ENCODE assay signal across 8 mouse cellular contexts in the genomic region with DNA sequence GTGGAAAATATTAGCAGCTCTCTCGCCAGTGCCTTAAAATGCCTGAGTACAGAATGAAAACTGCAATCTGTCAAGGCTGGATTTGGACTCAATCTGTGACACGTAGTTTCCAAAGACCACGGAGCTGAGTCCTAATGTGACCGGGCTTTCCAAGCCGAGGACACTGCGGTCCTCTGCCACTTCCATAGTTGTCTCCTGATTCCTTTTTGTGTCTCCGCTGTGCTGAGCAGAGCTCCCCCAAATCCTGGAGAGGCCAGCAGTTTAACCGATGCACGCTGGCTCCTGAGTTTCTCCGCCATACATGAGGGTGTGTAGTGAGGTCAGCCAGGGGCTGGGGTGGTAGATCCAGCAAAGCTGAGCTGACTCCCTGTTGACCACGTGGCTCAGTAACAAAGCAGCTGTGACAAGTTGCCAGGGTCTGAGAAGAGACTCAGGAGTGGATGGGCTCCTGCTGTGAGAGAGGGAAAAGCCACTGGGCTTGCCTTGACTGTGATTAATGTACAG. TPM values are rescaled to one million over a fixed set of nuclear protein-coding genes. Genes with fewer than 3 reads are reported as not detected.
DNase-seq lines count a peak whose midpoint lies in the region; ATAC-seq and TF ChIP-seq lines count a peak whose summit lies in the region.
"Had no signal": no experiment of that assay in that cellular context is flagged by ENCODE, and none has a peak within 500 bp of the region (broad histone marks: within the 10 kb centered on the region; RNA-seq: fewer than 3 reads in every experiment).

No protein-coding gene starts in this region.

- peak overlapping the region; percentile 26; the same call in 1 of the 2 replicates for H3K9ac ChIP-seq in lung, embryonic 16.5 days (ENCODE audit: low read length)
- H3K9ac ChIP-seq in hindbrain, postnatal 0 days (replicated peaks; ENCODE audit: low read length): no peak overlapping the region
- no peak overlapping the region for H3K9ac ChIP-seq in neural tube, embryonic 15.5 days (replicated peaks)
- H3K9ac ChIP-seq: liver, embryonic 15.5 days had no signal

- peaks cover 27% of the 10 kb centered on the region for H3K4me1 ChIP-seq in lung, embryonic 16.5 days (replicated peaks; ENCODE audit: control insufficient read depth, insufficient read depth, low read length)
- H3K4me1 ChIP-seq in hindbrain, postnatal 0 days (ENCODE audit: insufficient read depth, low read length): no peaks in the 10 kb centered on the region
- peaks cover 13% of the 10 kb centered on the region for H3K4me1 ChIP-seq in neural tube, embryonic 15.5 days

- DNase-seq in lung, adult 18-20 months: no peak
- peak; percentile 29 for DNase-seq in gastrocnemius, postnatal 10 days
- DNase-seq in hindbrain, postnatal 0 days (ENCODE audit: low spot score): peak; percentile 58
- DNase-seq in ovary, adult 18-20 months (ENCODE audit: low spot score): no peak
- no peak for DNase-seq in frontal cortex, postnatal 10 days (ENCODE audit: low spot score in 2 of 2)

- no peak for TF ChIP-seq CTCF in hindbrain, postnatal 0 days (IDR thresholded peaks at IDR 0.05; ENCODE audit: low read depth)

- WGBS in lung, embryonic 16.5 days: 33% methylated on average over 11 of the region's 11 CpGs
- WGBS in hindbrain, postnatal 0 days: 33% methylated on average over 11 of the region's 11 CpGs
- WGBS in neural tube, embryonic 15.5 days: 58% methylated on average over 11 of the region's 11 CpGs

- no peaks in the 10 kb centered on the region for H3K27me3 ChIP-seq in lung, embryonic 16.5 days (ENCODE audit: control insufficient read depth, insufficient read depth, low read depth, low read length)
- H3K27me3 ChIP-seq in hindbrain, postnatal 0 days (ENCODE audit: insufficient read depth, low read length): no peaks in the 10 kb centered on the region
- no peaks in the 10 kb centered on the region for H3K27me3 ChIP-seq in neural tube, embryonic 15.5 days (replicated peaks)

- no peaks in the 10 kb centered on the region for H3K9me3 ChIP-seq in lung, embryonic 16.5 days (ENCODE audit: control insufficient read depth, low read length)
- H3K9me3 ChIP-seq in hindbrain, postnatal 0 days (ENCODE audit: low read length): no peaks in the 10 kb centered on the region
- no peaks in the 10 kb centered on the region for H3K9me3 ChIP-seq in neural tube, embryonic 15.5 days (replicated peaks)
- H3K9me3 ChIP-seq: liver, embryonic 15.5 days had no signal

- H3K36me3 ChIP-seq in lung, embryonic 16.5 days (ENCODE audit: control insufficient read depth, insufficient read depth, low read length): no peaks in the 10 kb centered on the region
- H3K36me3 ChIP-seq in hindbrain, postnatal 0 days (ENCODE audit: insufficient read depth, low read length): no peaks in the 10 kb centered on the region
- H3K36me3 ChIP-seq in neural tube, embryonic 15.5 days: no peaks in the 10 kb centered on the region
- H3K36me3 ChIP-seq: liver, embryonic 15.5 days had no signal

- no peak overlapping the region for H3K4me3 ChIP-seq in lung, embryonic 16.5 days (ENCODE audit: low read length)
- no peak overlapping the region for H3K4me3 ChIP-seq in hindbrain, postnatal 0 days (ENCODE audit: low read length)
- no peak overlapping the region for H3K4me3 ChIP-seq in neural tube, embryonic 15.5 days (replicated peaks)
- H3K4me3 ChIP-seq: liver, embryonic 15.5 days had no signal

- H3K27ac ChIP-seq in lung, embryonic 16.5 days (ENCODE audit: low read length): peak overlapping the region; percentile 76
- H3K27ac ChIP-seq in hindbrain, postnatal 0 days: peak overlapping the region; percentile 37; the same call in 1 of the 2 replicates
- H3K27ac ChIP-seq in neural tube, embryonic 15.5 days (replicated peaks): peak overlapping the region; percentile 51; the same call in 1 of the 2 replicates

- peak overlapping the region; percentile 29 for H3K4me2 ChIP-seq in lung, embryonic 16.5 days (ENCODE audit: low read depth, low read length)
- peak overlapping the region; percentile 23; the same call in 1 of the 2 replicates for H3K4me2 ChIP-seq in hindbrain, postnatal 0 days (ENCODE audit: low read depth, low read length)
- H3K4me2 ChIP-seq in neural tube, embryonic 15.5 days: no peak overlapping the region
- H3K4me2 ChIP-seq: liver, embryonic 15.5 days had no signal

- peak; percentile 44 for ATAC-seq in lung, embryonic 16.5 days (ENCODE audit: low read depth)
- ATAC-seq in hindbrain, postnatal 0 days: peak; percentile 55
- no peak for ATAC-seq in neural tube, embryonic 15.5 days (ENCODE audit: low FRiP score)

RNA-seq across cellular contexts. Expression of a gene that starts 45.0 kb away (rescaled TPM):
- polyA plus RNA-seq in lung, embryonic 16.5 days (2015; fragmentation: Nextera tagmentation; extraction: Ambion mirVana): 81.5 and 90.8 TPM in 2 replicates
- 10 to 100 TPM; 78.3 to 89.9 TPM for total RNA-seq in gastrocnemius, postnatal 10 days (2021)
- 54.0 and 64.4 TPM in 2 replicates for total RNA-seq in hindbrain, postnatal 0 days (2014; rRNA removed)
- polyA plus RNA-seq in hindbrain, postnatal 0 days (2015; fragmentation: Nextera tagmentation; extraction: Ambion mirVana): 88.1 and 89.7 TPM in 2 replicates
- polyA plus RNA-seq in neural tube, embryonic 15.5 days (2015; fragmentation: Nextera tagmentation; extraction: Ambion mirVana): 73.3 and 77.0 TPM in 2 replicates

Comparison
In these comparisons a context has a peak if more than half of its experiments do, and no peak if none do; other contexts are left out.
1. DNase-seq: peak in gastrocnemius, postnatal 10 days (single experiment) and hindbrain, postnatal 0 days (single experiment); none in lung, adult 18-20 months (0 of 2), ovary, adult 18-20 months (single experiment) and frontal cortex, postnatal 10 days (0 of 2).
2. Peak in every context shown above with its lines, with median percentiles within 50 percentile points of each other: H3K27ac ChIP-seq.